Mouse (Mus musculus) kidney, postnatal 10 days (tissue): ENCODE measurements around the gene Olfr357.

ENCODE experiments used
- DNase-seq: peaks from one replicate; pipeline ENCODE4 v3.0.0; 2021; ENCODE audit warnings: mixed read lengths

Gene Olfr357

DNA sequence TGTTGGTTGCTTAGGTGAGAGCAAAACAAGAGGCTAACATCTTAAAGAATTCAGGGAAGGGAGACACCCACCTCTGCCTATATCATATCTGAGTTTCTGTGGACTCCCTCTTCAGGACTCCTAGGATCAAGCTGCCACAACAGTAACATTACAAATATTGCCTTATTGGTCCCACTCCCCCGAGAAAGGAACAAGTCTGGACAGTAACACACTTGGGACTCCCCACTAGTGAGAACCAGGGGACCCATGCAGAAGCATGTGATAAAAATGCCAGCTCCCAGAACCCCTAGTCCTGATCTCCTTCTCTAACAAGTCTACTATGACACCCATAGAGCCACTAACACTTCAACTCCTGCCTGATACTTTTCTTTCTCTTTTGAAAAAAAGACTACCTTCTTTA is at the start of gene Olfr357:
TSS of gene Olfr357 (plus strand) at position 301 of the 400 bp plus-strand sequence.
- DNase-seq: no peak

DNA sequence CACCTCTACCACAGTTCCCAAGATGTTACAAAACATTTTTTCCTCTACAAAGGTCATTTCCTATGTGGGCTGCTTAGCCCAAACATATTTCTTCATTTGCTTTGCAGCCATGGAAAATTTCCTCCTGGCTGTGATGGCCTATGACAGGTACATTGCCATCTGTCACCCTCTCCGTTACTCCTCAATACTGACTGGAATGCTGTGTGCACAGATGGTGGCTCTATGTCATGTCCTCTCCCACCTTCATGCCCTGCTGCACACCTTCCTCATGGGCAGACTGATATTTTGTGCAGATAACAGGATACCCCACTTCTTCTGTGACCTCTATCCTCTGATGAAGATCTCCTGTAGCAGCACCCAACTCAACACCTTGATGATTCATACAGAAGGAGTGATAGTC is 3.4 kb downstream of the Olfr357 start:
- no peak for DNase-seq

GRCm38 (mm10) chr2:37009235-37009634 is 15.6 kb downstream of the Olfr357 start, which contains the start of gene Olfr358:
Gene Olfr358 (minus strand): TSS chr2:37009335.
- no peak for DNase-seq
